Mouse (Mus musculus): ENCODE measurements around the gene Olfr911-ps1.

GRCm38 (mm10) chr9:38521280-38521679 is at the start of gene Olfr911-ps1:
- TF ChIP-seq POLR2A (IDR thresholded peaks at IDR 0.05; ENCODE audit: insufficient read depth, low read length) = no peak
- no peak for TF ChIP-seq CTCF (IDR thresholded peaks at IDR 0.05; ENCODE audit: low read depth, low read length)
- no peak for TF ChIP-seq EP300 (IDR thresholded peaks at IDR 0.05; ENCODE audit: insufficient read depth, low read depth, low read length)
